Mouse (Mus musculus) colon, adult 2 months (tissue): ENCODE results near the gene Klk11. TPM values are rescaled to one million over a fixed set of nuclear protein-coding genes. Genes with fewer than 3 reads are reported as not detected.

Experiments used
- polyA plus RNA-seq: library from polyadenylated mRNA; depleted of rRNA; stranded (reverse); fragments of >200 nt; gene quantifications from 2 replicates; pipeline ENCODE4 v1.2.3, GENCODE M21; 2012; rRNA removed

Gene Klk11
- polyA plus RNA-seq, result 0.13 TPM in 1 of 2 replicates, not detected in the other

DNA sequence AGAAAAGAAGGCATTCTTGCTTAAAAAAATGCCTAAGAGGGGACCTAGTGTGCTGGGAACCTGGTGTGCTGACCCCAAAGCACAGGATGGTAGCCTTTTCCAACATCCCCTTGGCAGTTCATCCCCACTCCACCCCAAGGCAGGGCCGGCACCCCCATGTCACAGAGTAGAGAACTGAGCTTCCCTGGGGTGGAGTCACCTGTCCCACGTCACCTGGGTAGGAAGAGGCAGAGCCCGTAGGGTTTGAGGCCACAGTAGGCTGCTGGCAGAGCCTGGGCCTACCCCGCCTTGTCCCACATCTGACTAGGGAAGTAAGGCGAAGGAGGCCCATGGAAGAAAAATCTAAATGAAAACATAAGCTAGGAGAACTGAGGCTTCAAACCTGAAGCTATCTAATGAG is at the start of gene Klk11:
Gene Klk11, plus strand, starts transcription at position 241 of the 400 bp plus-strand sequence.

DNA sequence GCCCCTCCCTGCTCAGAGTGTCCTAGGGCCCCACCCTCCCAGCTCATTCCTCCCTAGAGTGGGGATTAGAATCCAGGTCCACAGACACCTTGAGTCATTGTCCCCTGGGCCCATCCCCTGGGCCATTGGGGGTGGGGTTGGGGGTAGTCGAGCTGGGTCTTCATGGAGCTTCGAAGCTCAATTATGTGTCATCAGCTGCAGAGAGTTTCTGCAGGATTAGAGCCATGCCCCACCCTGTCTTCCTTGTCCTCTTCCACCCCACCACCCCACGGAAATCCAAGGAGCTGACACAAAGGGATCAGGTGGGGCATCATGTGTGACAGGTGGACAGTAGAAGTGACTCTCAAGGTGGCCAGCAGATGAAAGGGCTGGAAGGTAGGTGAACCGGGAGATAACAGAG is 5.8 kb upstream of the Klk11 start, which contains the start of gene Klk12:
Gene Klk12, plus strand, starts transcription at position 301 of the 400 bp plus-strand sequence.

DNA sequence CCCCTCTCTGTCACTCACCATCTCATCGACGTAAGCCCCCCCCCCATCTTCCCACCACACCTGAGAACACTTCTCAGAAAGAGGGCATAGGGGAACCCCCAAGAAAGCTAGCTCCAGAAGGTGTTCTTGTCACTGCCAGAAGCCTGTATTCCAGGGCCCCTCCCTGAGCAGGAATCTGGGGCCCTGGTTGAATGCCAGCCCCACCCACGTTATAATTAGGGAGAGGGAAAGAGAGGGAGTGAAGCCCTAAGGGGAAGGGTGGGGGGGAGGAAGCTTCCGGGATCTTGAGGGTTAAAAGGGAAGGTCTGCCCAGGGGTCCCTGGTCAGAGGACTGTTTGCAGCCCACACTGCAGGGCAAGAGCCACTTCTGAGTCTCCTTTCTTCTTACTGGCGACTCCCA is 6.3 kb downstream of the Klk11 start, which contains the start of gene Klk10:
Gene Klk10, plus strand, starts transcription at position 290 of the 400 bp plus-strand sequence.

DNA sequence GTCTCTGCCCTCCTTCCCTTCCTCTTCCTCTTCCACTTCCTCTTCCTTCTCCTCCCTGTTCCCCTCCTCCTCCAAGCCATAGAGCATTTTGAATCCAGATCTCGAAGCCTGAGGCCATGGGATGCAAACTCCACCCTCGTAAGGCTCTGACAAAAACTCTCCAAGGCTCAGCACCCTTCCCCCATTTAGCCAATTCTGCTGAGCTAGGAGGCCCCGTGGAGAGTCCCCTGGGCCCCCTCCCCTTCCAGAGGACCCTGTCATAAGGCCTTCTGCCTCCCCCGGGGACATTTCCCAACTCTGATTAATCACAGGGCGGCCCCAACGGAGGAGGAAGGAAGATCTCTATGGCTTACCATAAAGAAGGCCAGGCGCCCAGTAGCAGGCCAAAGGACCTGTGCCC is 17.2 kb downstream of the Klk11 start, which contains the start of gene Klk9:
Gene Klk9, plus strand, starts transcription at position 301 of the 400 bp plus-strand sequence.

DNA sequence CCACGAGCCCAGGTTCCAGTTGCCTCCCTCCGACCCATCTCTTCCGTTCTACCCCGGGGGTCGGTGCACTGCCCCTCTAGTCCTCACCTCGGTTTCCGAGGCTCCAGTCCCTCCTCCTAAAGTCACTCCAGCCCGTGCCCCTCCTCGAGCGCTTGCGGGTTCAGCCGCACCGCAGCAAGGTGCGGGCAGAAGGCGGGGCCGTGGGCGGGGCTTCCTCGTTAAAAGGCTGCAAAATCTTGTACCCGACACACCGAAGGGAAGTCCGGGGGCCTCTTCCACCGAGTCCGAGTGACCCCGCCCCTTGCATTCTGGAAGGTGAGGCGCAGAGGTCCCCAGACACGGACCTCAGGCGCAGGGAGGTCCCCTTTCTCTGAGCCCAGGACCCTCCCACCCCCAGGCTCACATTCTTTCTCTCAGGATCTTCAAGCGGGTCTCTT is 22.9 kb downstream of the Klk11 start, which contains the start of gene Klk8:
Gene Klk8, plus strand, starts transcription at position 245 of the 437 bp plus-strand sequence.

DNA sequence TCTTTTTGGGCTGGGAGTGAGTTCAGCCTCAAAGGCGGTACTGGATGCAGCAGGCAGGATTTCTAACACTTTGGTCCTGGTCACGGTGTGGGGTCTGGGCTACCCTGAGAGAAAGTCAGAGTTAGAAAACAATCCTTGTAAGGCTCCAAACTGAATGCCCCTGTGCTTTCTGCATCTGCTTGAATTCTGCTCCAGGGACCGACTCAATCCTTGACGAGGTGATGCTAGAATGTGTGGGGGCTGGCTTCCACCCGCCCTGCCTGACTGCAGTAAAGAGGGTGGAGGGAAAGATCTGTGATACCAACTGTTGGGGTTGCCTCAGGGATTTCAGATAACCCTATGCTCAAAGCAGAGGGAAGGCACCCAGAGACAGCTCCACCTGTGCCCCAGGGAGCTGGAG is 36.6 kb downstream of the Klk11 start, which contains the start of gene Klk7:
Gene Klk7, plus strand, starts transcription at position 301 of the 400 bp plus-strand sequence.

DNA sequence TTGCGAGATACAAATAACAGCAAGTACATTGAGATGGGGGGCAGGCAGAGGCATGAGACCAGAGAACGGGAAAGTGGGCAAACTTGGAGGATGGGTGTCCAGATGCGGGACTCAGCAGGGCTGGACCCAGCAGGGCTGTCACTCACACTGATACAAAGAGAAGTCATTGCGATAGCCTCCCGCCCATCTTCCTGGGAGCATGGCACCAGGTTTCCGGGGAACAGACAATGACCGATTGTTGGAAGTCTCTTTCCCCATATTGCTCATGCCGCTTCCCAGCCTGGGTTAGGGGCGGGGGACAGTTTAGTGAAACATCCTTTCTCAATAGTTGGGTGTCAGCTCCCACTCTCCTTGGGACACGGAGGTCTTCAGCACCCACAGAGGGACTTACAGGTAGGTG is 49.8 kb downstream of the Klk11 start, which contains the start of gene Klk6:
Gene Klk6, plus strand, starts transcription at position 301 of the 400 bp plus-strand sequence.

Other genes with a start within 250 kb of the Klk11 start
- gene Cd33, start 230.2 kb upstream of the Klk11 start, polyA plus RNA-seq, result 5.0 and 5.9 TPM in 2 replicates
- gene Zfp658, start 212.3 kb upstream of the Klk11 start, polyA plus RNA-seq, result 0.43 and 1.1 TPM in 2 replicates
- gene Zfp719, start 195.0 kb upstream of the Klk11 start, polyA plus RNA-seq, result 0.48 and 0.83 TPM in 2 replicates
- not detected in 2 replicates for gene Zfp819, start 167.4 kb upstream of the Klk11 start, polyA plus RNA-seq
- 4.5 and 5.2 TPM in 2 replicates for gene Ceacam18, start 139.9 kb upstream of the Klk11 start, polyA plus RNA-seq
- gene Siglece, start 114.4 kb upstream of the Klk11 start, polyA plus RNA-seq, result 2.0 TPM in 2 replicates
- 17.9 and 19.5 TPM in 2 replicates for gene Ctu1, start 102.6 kb upstream of the Klk11 start, polyA plus RNA-seq
- gene Klk14, start 84.2 kb upstream of the Klk11 start, polyA plus RNA-seq, result 0.12 and 0.40 TPM in 2 replicates
- gene Klk13, start 62.0 kb upstream of the Klk11 start, polyA plus RNA-seq, result 0.32 and 0.38 TPM in 2 replicates
- gene Klk12, start 5.7 kb upstream of the Klk11 start, polyA plus RNA-seq, result not detected in 2 replicates
- 0.71 and 1.4 TPM in 2 replicates for gene Klk10, start 6.4 kb downstream of the Klk11 start, polyA plus RNA-seq
- gene Klk9, start 17.3 kb downstream of the Klk11 start, polyA plus RNA-seq, result not detected in 2 replicates
- gene Klk8, start 23.0 kb downstream of the Klk11 start, polyA plus RNA-seq, result 2.8 and 3.5 TPM in 2 replicates
- not detected in 2 replicates for gene Klk7, start 36.7 kb downstream of the Klk11 start, polyA plus RNA-seq
- not detected in 2 replicates for gene Klk6, start 49.9 kb downstream of the Klk11 start, polyA plus RNA-seq
- gene Klk5, start 67.4 kb downstream of the Klk11 start, polyA plus RNA-seq, result not detected in 2 replicates
- not detected in 2 replicates for gene Klk4, start 106.6 kb downstream of the Klk11 start, polyA plus RNA-seq
- 8.0 and 8.3 TPM in 2 replicates for gene Klk15, start 159.1 kb downstream of the Klk11 start, polyA plus RNA-seq
- gene Klk1b8, start 176.1 kb downstream of the Klk11 start, polyA plus RNA-seq, result not detected in 2 replicates
- not detected in 2 replicates for gene Klk1b1, start 192.1 kb downstream of the Klk11 start, polyA plus RNA-seq
- not detected in 2 replicates for gene Klk1b9, start 201.5 kb downstream of the Klk11 start, polyA plus RNA-seq
- 1.2 TPM in 1 of 2 replicates, not detected in the other for gene Klk1b11, start 221.3 kb downstream of the Klk11 start, polyA plus RNA-seq
- gene Klk1b26, start 237.6 kb downstream of the Klk11 start, polyA plus RNA-seq, result not detected in 2 replicates